In the genomic region with DNA sequence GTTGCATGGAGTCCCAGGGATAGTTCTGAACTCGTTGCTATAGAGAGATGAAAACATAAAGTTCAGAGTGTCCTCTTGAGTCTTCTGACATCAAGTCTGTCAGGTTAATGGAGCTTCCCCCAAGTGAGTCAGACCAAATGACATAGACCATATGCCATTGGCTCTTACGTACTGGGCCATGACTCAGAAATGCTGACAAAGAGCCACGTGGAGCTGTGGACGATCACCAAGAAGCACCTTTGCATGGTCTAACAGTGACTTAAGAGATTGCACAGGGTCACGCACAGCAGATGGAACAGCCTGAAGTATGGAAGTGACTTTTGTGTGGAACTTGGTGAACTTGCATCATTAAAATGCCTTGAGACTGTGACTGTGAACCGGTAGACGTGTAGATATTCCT, we compare ENCODE assay signal across 30 mouse cellular contexts. TPM values are rescaled to one million over a fixed set of nuclear protein-coding genes. Genes with fewer than 3 reads are reported as not detected.
DNase-seq lines count a peak whose midpoint lies in the region; ATAC-seq and TF ChIP-seq lines count a peak whose summit lies in the region.
"Had no signal": no experiment of that assay in that cellular context is flagged by ENCODE, and none has a peak within 500 bp of the region (broad histone marks: within the 10 kb centered on the region; RNA-seq: fewer than 3 reads in every experiment).

No protein-coding gene starts in this region.

- in situ Hi-C loops in CH12.LX (cut with MboI; ENCODE audit: low pct_ligation_motif_present, low pct_unique_long_range_greater_than_20kb, low sequenced_read_pairs) = loop anchor here (10.0 kb wide), 1 partner anchor 288 kb away; no protein-coding TSS in a partner anchor

- no peak overlapping the region for H3K27ac ChIP-seq in CH12.LX (ENCODE audit: insufficient read depth, low read depth)
- no peak overlapping the region for H3K27ac ChIP-seq in hindbrain, embryonic 10.5 days
- H3K27ac ChIP-seq: embryonic facial prominence, embryonic 13.5 days; embryonic facial prominence, embryonic 15.5 days; forebrain, embryonic 10.5 days; forebrain, embryonic 13.5 days; forebrain, embryonic 15.5 days had no signal

- H3K4me3 ChIP-seq in CH12.LX (replicated peaks in 1 of 3; ENCODE audit: low read depth in 2 of 3, low read length in 2 of 3, poor library complexity in 1 of 3) = no peak overlapping the region
- no peak overlapping the region for H3K4me3 ChIP-seq in hindbrain, embryonic 10.5 days
- H3K4me3 ChIP-seq: embryonic facial prominence, embryonic 13.5 days; embryonic facial prominence, embryonic 15.5 days; erythroblast, embryonic 14.5 days; forebrain, embryonic 10.5 days; forebrain, embryonic 13.5 days; forebrain, embryonic 15.5 days had no signal

- no peaks in the 10 kb centered on the region for H3K9me3 ChIP-seq in CH12.LX (replicated peaks; ENCODE audit: low read length)
- no peaks in the 10 kb centered on the region for H3K9me3 ChIP-seq in hindbrain, embryonic 10.5 days
- H3K9me3 ChIP-seq: embryonic facial prominence, embryonic 13.5 days; embryonic facial prominence, embryonic 15.5 days; forebrain, embryonic 10.5 days; forebrain, embryonic 13.5 days; forebrain, embryonic 15.5 days had no signal

- no peak for TF ChIP-seq CTCF in CH12.LX (conservative IDR thresholded peaks at IDR 0.05 in 1 of 2, IDR thresholded peaks at IDR 0.05 in 1 of 2; ENCODE audit: low read depth in 2 of 2, low read length in 2 of 2)

- TF ChIP-seq RAD21 in CH12.LX (IDR thresholded peaks at IDR 0.05; ENCODE audit: low read depth, low read length) = no peak

- no peak overlapping the region for H3K9ac ChIP-seq in CH12.LX (ENCODE audit: insufficient read depth, low read depth)
- H3K9ac ChIP-seq: embryonic facial prominence, embryonic 13.5 days; embryonic facial prominence, embryonic 15.5 days; forebrain, embryonic 13.5 days; forebrain, embryonic 15.5 days; forebrain, postnatal 0 days had no signal

- dilution Hi-C loops in CH12.LX (cut with MboI; ENCODE audit: extremely low pct_ligation_motif_present, extremely low pct_unique_long_range_greater_than_20kb, low sequenced_read_pairs) = no loop called here

- no peaks in the 10 kb centered on the region for H3K36me3 ChIP-seq in CH12.LX (replicated peaks in 1 of 2; ENCODE audit: control insufficient read depth in 1 of 2, insufficient read depth in 1 of 2, low read length in 1 of 2)
- no peaks in the 10 kb centered on the region for H3K36me3 ChIP-seq in hindbrain, embryonic 10.5 days
- H3K36me3 ChIP-seq: embryonic facial prominence, embryonic 13.5 days; embryonic facial prominence, embryonic 15.5 days; forebrain, embryonic 10.5 days; forebrain, embryonic 15.5 days had no signal

- H3K4me2 ChIP-seq in CH12.LX (ENCODE audit: insufficient read depth, low read depth, poor library complexity, severe bottlenecking) = no peak overlapping the region
- H3K4me2 ChIP-seq: embryonic facial prominence, embryonic 13.5 days; embryonic facial prominence, embryonic 15.5 days; forebrain, embryonic 13.5 days; forebrain, embryonic 15.5 days had no signal

- no peaks in the 10 kb centered on the region for H3K79me2 ChIP-seq in CH12.LX (replicated peaks; ENCODE audit: control insufficient read depth, extremely low read depth, insufficient read depth, poor library complexity, severe bottlenecking)

- no peak for ATAC-seq in activated CD4-positive, CD25-positive, alpha-beta regulatory T cell, adult 4 months
- ATAC-seq: CD4-positive, CD25-positive, alpha-beta regulatory T cell, adult 4 months; forebrain, embryonic 13.5 days; forebrain, embryonic 15.5 days; forebrain, postnatal 0 days; Patski had no signal

- TF ChIP-seq EP300 in CH12.LX (IDR thresholded peaks at IDR 0.05; ENCODE audit: low read length) = no peak

- peak; percentile 55 for DNase-seq in 3T3-L1 (ENCODE audit: low read depth, low spot score)
- DNase-seq in 416B (ENCODE audit: low read depth) = peak; percentile 57
- no peak for DNase-seq in CH12.LX (ENCODE audit: extremely low read depth)
- no peak for DNase-seq in heart, adult 11 months
- DNase-seq in hindbrain, embryonic 10.5 days (ENCODE audit: low spot score) = no peak
- DNase-seq: adrenal gland, postnatal 10 days; adrenal gland, postnatal 25 days; cerebellum, adult 11 months; cerebellum, adult 18-20 months; cerebellum, adult 8-10 months; cerebellum, adult 9-11 months; cerebellum, postnatal 14 days; cerebellum, postnatal 36 days; embryo, embryonic 11 days; forebrain, postnatal 0 days had no signal

- peaks cover 11 to 29% of the 10 kb centered on the region in 2 experiments for H3K4me1 ChIP-seq in CH12.LX (ENCODE audit: control insufficient read depth in 1 of 2, insufficient read depth in 2 of 2)
- H3K4me1 ChIP-seq in hindbrain, embryonic 10.5 days (replicated peaks) = peaks cover 5% of the 10 kb centered on the region; the same call in 1 of the 2 replicates
- H3K4me1 ChIP-seq: embryonic facial prominence, embryonic 13.5 days; forebrain, embryonic 15.5 days had no signal

- peaks cover 6% of the 10 kb centered on the region for H3K27me3 ChIP-seq in CH12.LX (replicated peaks)
- 0 out of 2 replicates have a peak, but pooled peaks cover 6% of the 10 kb centered on the region for H3K27me3 ChIP-seq in hindbrain, embryonic 10.5 days (ENCODE audit: insufficient read depth, poor library complexity, severe bottlenecking)
- H3K27me3 ChIP-seq: embryonic facial prominence, embryonic 15.5 days; forebrain, embryonic 13.5 days; forebrain, embryonic 15.5 days had no signal

- TF ChIP-seq POLR2A in CH12.LX (IDR thresholded peaks at IDR 0.05; ENCODE audit: low read depth, low read length) = no peak

- 90% methylated on average over 7 of the region's 7 CpGs for WGBS in hindbrain, embryonic 10.5 days

TF ChIP-seq in CH12.LX, 34 proteins besides CTCF, POLR2A, EP300 and RAD21:
- TF ChIP-seq CHD1 (IDR thresholded peaks at IDR 0.05; ENCODE audit: low read depth, low read length) (no peak), KAT2A (IDR thresholded peaks at IDR 0.05; ENCODE audit: insufficient replicate concordance, low read length) (0 out of 2 replicates have a peak, but pooled peaks have one; percentile 10), GABPA (IDR thresholded peaks at IDR 0.05; ENCODE audit: insufficient replicate concordance, low read depth, low read length) (no peak)

RNA-seq across cellular contexts. Expression of gene Gins3, which starts 16.9 kb away (rescaled TPM):
- total RNA-seq in CH12.LX (2012; rRNA removed) = 10.4 and 13.9 TPM in 2 replicates
- total RNA-seq in CH12.LX (2014; rRNA removed) = 18.0 and 19.4 TPM in 2 replicates
- 14.2 and 15.8 TPM in 2 replicates for polyA plus RNA-seq in CH12.LX (2012; ENCODE audit: insufficient read length, low read depth)
- 10 to 100 TPM in 1 of 2 experiments, 1 to 10 TPM in 1; 7.0 to 10.1 TPM for polyA plus RNA-seq in activated CD4-positive, CD25-positive, alpha-beta regulatory T cell, adult 4 months (2017; shearing (Covaris generic))
- 28.0 and 28.9 TPM in 2 replicates for polyA plus RNA-seq in hindbrain, embryonic 10.5 days (2016; fragmentation: Nextera tagmentation; extraction: Ambion mirVana)

RNA-seq across cellular contexts. Expression of gene Prss54, which starts 40.2 kb away (rescaled TPM):
- total RNA-seq in CH12.LX (2012; rRNA removed) = not detected in 2 replicates
- total RNA-seq in CH12.LX (2014; rRNA removed) = not detected in 2 replicates
- polyA plus RNA-seq in CH12.LX (2012; ENCODE audit: insufficient read length, low read depth) = not detected in 2 replicates
- not detected for polyA plus RNA-seq in activated CD4-positive, CD25-positive, alpha-beta regulatory T cell, adult 4 months (2017; shearing (Covaris generic))
- not detected in 2 replicates for polyA plus RNA-seq in hindbrain, embryonic 10.5 days (2016; fragmentation: Nextera tagmentation; extraction: Ambion mirVana)
- total RNA-seq: adrenal gland, postnatal 10 days; adrenal gland, postnatal 25 days; adrenal gland, postnatal 4 days; common myeloid progenitor, adult 5-6 weeks; ES-E14; forebrain, postnatal 0 days; MEL had no signal
- polyA plus RNA-seq: brain, embryonic 14.5 days; CD4-positive, CD25-positive, alpha-beta regulatory T cell, adult 4 months; embryonic facial prominence, embryonic 11.5 days; embryonic facial prominence, embryonic 13.5 days; embryonic facial prominence, embryonic 15.5 days; erythroblast, embryonic 14.5 days; forebrain, embryonic 10.5 days; forebrain, embryonic 13.5 days; forebrain, embryonic 15.5 days; forebrain, postnatal 0 days; Patski had no signal

Comparison
In these comparisons a context has a peak if more than half of its experiments do, and no peak if none do; other contexts are left out.
1. DNase-seq: peak in 3T3-L1 (single experiment) and 416B (single experiment); none in CH12.LX (single experiment), heart, adult 11 months (single experiment) and hindbrain, embryonic 10.5 days (single experiment).